Mouse (Mus musculus) heart, postnatal 0 days (tissue): ENCODE data around the gene Ablim1. TPM values are rescaled to one million over a fixed set of nuclear protein-coding genes. Genes with fewer than 3 reads are reported as not detected.
A peak's percentile ranks its signal among the peaks of the same experiment; 100 is the strongest.

Experiments used
- ATAC-seq: fragments of 200-750 bp; cut with Nextera tagmentation; 2 replicates; pipeline ENCODE4 v1.8.0; 2017; ENCODE audit warnings: low read depth, moderate number of reproducible peaks, moderate library complexity; ENCODE audit not compliant: insufficient read depth
- DNase-seq: peaks from one replicate; pipeline ENCODE4 v3.0.0-alpha.2; 2016; ENCODE audit warnings: low spot score
- H3K27ac ChIP-seq: fragments of 300-500 bp; sonication (generic); 2 replicates; pipeline ENCODE4 v1.5.1; 2014; ENCODE audit warnings: low read depth, mild to moderate bottlenecking
- H3K27me3 ChIP-seq: fragments of 300-500 bp; sonication (generic); 2 replicates; pipeline ENCODE4 v1.6.1; 2014; ENCODE audit warnings: low read length, mixed read lengths; ENCODE audit not compliant: control insufficient read depth, insufficient read depth
- H3K36me3 ChIP-seq: fragments of 300-500 bp; sonication (generic); replicated peaks from 2 replicates; pipeline ENCODE4 v1.6.1; 2014; ENCODE audit warnings: low read length, mixed read lengths; ENCODE audit not compliant: control insufficient read depth, insufficient read depth
- H3K4me1 ChIP-seq: fragments of 300-500 bp; sonication (generic); 2 replicates; pipeline ENCODE4 v1.6.1; 2014; ENCODE audit warnings: antibody characterized with exemption; ENCODE audit not compliant: control insufficient read depth, insufficient read depth
- H3K4me2 ChIP-seq: fragments of 300-500 bp; sonication (generic); 2 replicates; pipeline ENCODE4 v1.6.1; 2014; ENCODE audit warnings: low read depth, mild to moderate bottlenecking, low read length, moderate library complexity
- H3K4me3 ChIP-seq: fragments of 300-500 bp; sonication (generic); 2 replicates; pipeline ENCODE4 v1.5.1; 2014; ENCODE audit warnings: low read depth, low read length
- H3K9ac ChIP-seq: fragments of 300-500 bp; sonication (generic); replicated peaks from 2 replicates; pipeline ENCODE4 v1.6.1; 2014; ENCODE audit warnings: low read depth, low read length, mixed read lengths
- H3K9me3 ChIP-seq: fragments of 300-500 bp; sonication (generic); replicated peaks from 2 replicates; pipeline ENCODE4 v1.6.1; 2016; ENCODE audit warnings: low read length; ENCODE audit not compliant: control insufficient read depth
- CTCF ChIP-seq: IDR thresholded peaks from 2 replicates; pipeline ENCODE4 v1.5.1; 2016; ENCODE audit warnings: antibody characterized with exemption, control low read depth, low read depth
- EP300 ChIP-seq: IDR thresholded peaks from 2 replicates; pipeline ENCODE4 v1.6.1; 2016; ENCODE audit warnings: antibody characterized with exemption, low read depth
- WGBS: fragments of 180-500 bp; shearing (Covaris S2); extraction: QIAGEN DNeasy Blood & Tissue Kit; methylation state at CpG from one replicate; pipeline ENCODE4 v1.1.7; 2014; 5-methylcytosine and 5-hydroxymethylcytosine counted together
- polyA plus RNA-seq: library from polyadenylated mRNA; unstranded; fragments of >200 nt; fragmentation: Nextera tagmentation; extraction: Ambion mirVana; gene quantifications from 2 replicates; pipeline ENCODE4 v1.2.1, GENCODE M21; 2015
- total RNA-seq: library from RNA; depleted of rRNA; stranded (reverse); fragments of >200 nt; gene quantifications from 2 replicates; pipeline ENCODE4 v1.2.3, GENCODE M21; 2014; ENCODE audit warnings: low replicate concordance

Ablim1 gene
- total and polyA plus RNA-seq, 2 experiments from 2014 or later: 106 to 235 TPM

GRCm38 (mm10) chr19:57150275-57150674 is 164.4 kb downstream of the Ablim1 start:
- peaks cover 44% of the 10 kb centered on the region for H3K4me1 ChIP-seq
- TF ChIP-seq CTCF (peak; percentile 81), EP300 (no peak)

GRCm38 (mm10) chr19:57147746-57148145 is 167.0 kb downstream of the Ablim1 start:
- Histone ChIP-seq H3K9ac (no peak overlapping the region), H3K4me1 (peaks cover 29% of the 10 kb centered on the region), H3K27me3 (no peaks in the 10 kb centered on the region), H3K36me3 (peaks cover 47% of the 10 kb centered on the region), H3K9me3 (no peaks in the 10 kb centered on the region), H3K4me3 (no peak overlapping the region), H3K4me2 (no peak overlapping the region), H3K27ac (peak overlapping the region; percentile 56)
- DNase-seq (no peak), ATAC-seq (no peak)
- TF ChIP-seq EP300 (no peak), CTCF (no peak)
- WGBS: 21% methylated on average over 6 of the region's 6 CpGs

More at GRCm38 (mm10) chr19:57150275-57150674, 164.4 kb downstream of the Ablim1 start:
- WGBS: 12% methylated on average over 1 of the region's 1 CpGs
- no peak for DNase-seq
- Histone ChIP-seq H3K4me3 (no peak overlapping the region), H3K9me3 (no peaks in the 10 kb centered on the region), H3K4me2 (no peak overlapping the region), H3K9ac (no peak overlapping the region), H3K27ac (no peak overlapping the region), H3K27me3 (no peaks in the 10 kb centered on the region), H3K36me3 (peaks cover 63% of the 10 kb centered on the region)
- ATAC-seq: no peak

- ATAC-seq: no peak; the same call in 1 of the 2 replicates
- H3K4me1 ChIP-seq: peaks cover 22% of the 10 kb centered on the region
- peak overlapping the region; percentile 56 for H3K27ac ChIP-seq
Observed at GRCm38 (mm10) chr19:57146936-57147335, 167.8 kb downstream of the Ablim1 start.

GRCm38 (mm10) chr19:57143646-57144045 is 171.1 kb downstream of the Ablim1 start:
- Histone ChIP-seq H3K27ac (0 out of 2 replicates have a peak overlapping the region, but pooled peaks have one; percentile 23), H3K9me3 (no peaks in the 10 kb centered on the region), H3K9ac (no peak overlapping the region), H3K36me3 (peaks cover 31% of the 10 kb centered on the region), H3K27me3 (no peaks in the 10 kb centered on the region), H3K4me1 (peaks cover 28% of the 10 kb centered on the region), H3K4me3 (no peak overlapping the region), H3K4me2 (no peak overlapping the region)
- no peak for DNase-seq
- no peak for ATAC-seq
- 23% methylated on average over 3 of the region's 3 CpGs for WGBS
- TF ChIP-seq CTCF (no peak), EP300 (no peak)

More at GRCm38 (mm10) chr19:57146936-57147335, 167.8 kb downstream of the Ablim1 start:
- H3K9me3 ChIP-seq: no peaks in the 10 kb centered on the region
- TF ChIP-seq EP300: no peak
- no peak for TF ChIP-seq CTCF
- no peak for DNase-seq
- H3K36me3 ChIP-seq: peaks cover 47% of the 10 kb centered on the region
- 28% methylated on average over 6 of the region's 6 CpGs for WGBS
- no peak overlapping the region for H3K9ac ChIP-seq
- H3K4me3 ChIP-seq: no peak overlapping the region
- no peaks in the 10 kb centered on the region for H3K27me3 ChIP-seq
- H3K4me2 ChIP-seq: no peak overlapping the region

- peak overlapping the region; percentile 18 for H3K27ac ChIP-seq
- H3K4me3 ChIP-seq: no peak overlapping the region
- WGBS: 63% methylated on average over 10 of the region's 10 CpGs
- H3K27me3 ChIP-seq: no peaks in the 10 kb centered on the region
- TF ChIP-seq EP300: no peak
- TF ChIP-seq CTCF: no peak
- DNase-seq (no peak), ATAC-seq (no peak)
- peaks cover 28% of the 10 kb centered on the region for H3K36me3 ChIP-seq
- no peak overlapping the region for H3K9ac ChIP-seq
- H3K9me3 ChIP-seq: no peaks in the 10 kb centered on the region
- no peak overlapping the region for H3K4me2 ChIP-seq
- H3K4me1 ChIP-seq: peaks cover 16% of the 10 kb centered on the region
Observed at GRCm38 (mm10) chr19:57141756-57142461, 172.8 kb downstream of the Ablim1 start.

- Histone ChIP-seq H3K4me2 (no peak overlapping the region), H3K36me3 (peaks cover 24% of the 10 kb centered on the region), H3K4me1 (peaks cover 11% of the 10 kb centered on the region; the same call in 1 of the 2 replicates), H3K9ac (no peak overlapping the region), H3K4me3 (no peak overlapping the region), H3K27ac (peak overlapping the region; percentile 18; the same call in 1 of the 2 replicates), H3K27me3 (no peaks in the 10 kb centered on the region), H3K9me3 (no peaks in the 10 kb centered on the region)
- DNase-seq: no peak
- TF ChIP-seq EP300: no peak
- no peak for TF ChIP-seq CTCF
- WGBS: 27% methylated on average over 1 of the region's 1 CpGs
- no peak for ATAC-seq
Observed at GRCm38 (mm10) chr19:57140874-57141273, 173.8 kb downstream of the Ablim1 start.
